Mouse (Mus musculus): ENCODE results near the gene Abi3. TPM values are rescaled to one million over a fixed set of nuclear protein-coding genes. Genes with fewer than 3 reads are reported as not detected.
A peak's percentile ranks its signal among the peaks of the same experiment; 100 is the strongest.

Gene Abi3
- polyA plus RNA-seq, 1 experiment from 2014 or later: 30.2 TPM

DNA sequence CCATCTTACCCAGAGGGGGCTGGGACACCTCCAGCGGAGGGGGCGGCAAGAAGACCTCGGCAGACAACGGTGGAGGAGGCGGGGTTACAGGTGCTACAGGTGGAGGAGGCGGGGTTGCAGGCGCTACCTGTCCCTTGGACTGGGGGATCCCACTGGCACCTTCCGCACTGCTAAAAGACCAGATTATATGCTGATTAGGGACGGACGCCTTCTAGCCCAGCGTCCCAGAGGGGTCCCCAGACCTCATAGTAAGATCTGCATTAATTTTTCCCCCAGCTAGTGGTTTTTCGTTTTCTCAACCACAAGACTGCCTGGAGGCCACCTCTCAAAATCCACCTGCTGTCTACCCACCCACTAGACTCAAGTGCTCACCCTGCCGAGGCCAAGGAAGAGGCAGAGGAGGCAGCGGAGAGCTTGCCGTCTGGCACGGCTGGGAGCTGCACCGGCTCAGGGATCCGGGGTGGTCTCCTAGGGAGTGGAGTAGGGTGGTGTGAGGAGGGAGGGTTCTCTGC, 8.6 kb downstream of the Abi3 start:
- Histone ChIP-seq H3K79me2 (ENCODE audit: inconsistent target) (peaks cover 24% of the 10 kb centered on the region; the same call in 1 of the 2 replicates), H3K4me3 (ENCODE audit: inconsistent target) (no peak overlapping the region), H3K27ac (peak overlapping the region; percentile 72), H3K36me3 (ENCODE audit: inconsistent target) (peaks cover 34% of the 10 kb centered on the region)
- WGBS (ENCODE audit: missing documents): 58% methylated on average over 18 of the region's 18 CpGs

DNA sequence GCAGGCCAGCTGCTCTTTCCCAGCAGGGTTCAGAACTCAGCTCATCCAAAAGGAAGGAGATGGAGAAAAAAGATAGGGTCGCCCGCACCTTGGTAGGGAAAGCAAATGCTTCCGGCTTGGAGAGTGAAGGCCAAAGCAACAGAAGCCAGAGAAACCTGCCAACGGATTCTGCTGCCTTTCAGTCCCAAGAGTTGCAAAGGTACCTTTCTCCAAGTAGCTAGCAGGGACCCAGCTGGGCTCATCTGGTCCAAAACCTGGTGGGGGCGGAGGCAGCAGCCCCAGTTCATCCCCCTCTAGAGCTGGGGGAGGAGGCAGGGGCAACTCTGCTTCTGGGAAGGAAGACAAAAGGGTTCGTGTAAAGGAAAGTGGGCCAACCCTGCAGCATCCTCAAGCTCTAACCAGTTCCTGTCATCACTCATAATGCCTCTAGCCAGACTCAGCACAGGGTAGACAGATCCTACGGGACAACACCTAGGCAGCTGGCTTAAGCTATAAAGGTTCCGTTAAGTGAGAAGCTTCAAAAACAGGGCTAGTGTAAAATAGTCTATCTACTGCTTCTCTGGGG, 9.2 kb downstream of the Abi3 start:
- H3K27ac ChIP-seq: no peak overlapping the region
- H3K4me3 ChIP-seq (ENCODE audit: inconsistent target): no peak overlapping the region
- H3K36me3 ChIP-seq (ENCODE audit: inconsistent target): peaks cover 34% of the 10 kb centered on the region
- 95% methylated on average over 8 of the region's 8 CpGs for WGBS (ENCODE audit: missing documents)
- peaks cover 18% of the 10 kb centered on the region; the same call in 1 of the 2 replicates for H3K79me2 ChIP-seq (ENCODE audit: inconsistent target)

- Histone ChIP-seq H3K79me2 (ENCODE audit: inconsistent target) (peaks cover 11% of the 10 kb centered on the region; the same call in 1 of the 2 replicates), H3K4me3 (ENCODE audit: inconsistent target) (no peak overlapping the region), H3K36me3 (ENCODE audit: inconsistent target) (peaks cover 32% of the 10 kb centered on the region), H3K27ac (no peak overlapping the region)
- 95% methylated on average over 18 of the region's 18 CpGs for WGBS (ENCODE audit: missing documents)
Measured at GRCm38 (mm10) chr11:95832129-95833005, 9.9 kb downstream of the Abi3 start.

DNA sequence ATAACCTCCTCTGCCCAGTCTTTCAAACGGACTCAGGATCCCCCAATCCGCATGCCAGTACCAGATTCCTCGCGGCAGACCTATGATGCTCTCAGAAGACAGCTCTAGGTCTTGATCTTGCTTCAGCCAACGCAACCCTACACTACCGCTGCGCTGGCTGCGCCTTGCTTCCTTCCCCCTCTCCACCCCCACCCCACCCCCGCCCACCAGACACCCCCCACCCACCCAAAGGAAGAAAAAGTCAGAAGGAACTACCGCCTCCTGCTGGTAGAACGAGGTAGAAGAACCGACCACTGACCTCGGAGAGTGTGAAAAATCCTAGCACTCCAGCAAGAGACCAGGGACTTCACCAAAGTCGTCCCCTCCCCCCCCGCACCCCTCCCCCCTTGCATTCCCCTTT, 10.6 kb downstream of the Abi3 start:
- Histone ChIP-seq H3K36me3 (ENCODE audit: inconsistent target) (peaks cover 24% of the 10 kb centered on the region; the same call in 1 of the 2 replicates), H3K4me3 (ENCODE audit: inconsistent target) (no peak overlapping the region), H3K79me2 (ENCODE audit: inconsistent target) (peaks cover 3% of the 10 kb centered on the region; the same call in 1 of the 2 replicates), H3K27ac (no peak overlapping the region)
- 41% methylated on average over 9 of the region's 15 CpGs for WGBS (ENCODE audit: missing documents)

- Histone ChIP-seq H3K79me2 (ENCODE audit: inconsistent target) (no peaks in the 10 kb centered on the region; the same call in 1 of the 2 replicates), H3K4me3 (ENCODE audit: inconsistent target) (peak overlapping the region; percentile 10; the same call in 1 of the 2 replicates), H3K27ac (no peak overlapping the region), H3K36me3 (ENCODE audit: inconsistent target) (peaks cover 21% of the 10 kb centered on the region; the same call in 1 of the 2 replicates)
- 21% methylated on average over 10 of the region's 10 CpGs for WGBS (ENCODE audit: missing documents)
Measured at GRCm38 (mm10) chr11:95831276-95831619, 11.0 kb downstream of the Abi3 start.

DNA sequence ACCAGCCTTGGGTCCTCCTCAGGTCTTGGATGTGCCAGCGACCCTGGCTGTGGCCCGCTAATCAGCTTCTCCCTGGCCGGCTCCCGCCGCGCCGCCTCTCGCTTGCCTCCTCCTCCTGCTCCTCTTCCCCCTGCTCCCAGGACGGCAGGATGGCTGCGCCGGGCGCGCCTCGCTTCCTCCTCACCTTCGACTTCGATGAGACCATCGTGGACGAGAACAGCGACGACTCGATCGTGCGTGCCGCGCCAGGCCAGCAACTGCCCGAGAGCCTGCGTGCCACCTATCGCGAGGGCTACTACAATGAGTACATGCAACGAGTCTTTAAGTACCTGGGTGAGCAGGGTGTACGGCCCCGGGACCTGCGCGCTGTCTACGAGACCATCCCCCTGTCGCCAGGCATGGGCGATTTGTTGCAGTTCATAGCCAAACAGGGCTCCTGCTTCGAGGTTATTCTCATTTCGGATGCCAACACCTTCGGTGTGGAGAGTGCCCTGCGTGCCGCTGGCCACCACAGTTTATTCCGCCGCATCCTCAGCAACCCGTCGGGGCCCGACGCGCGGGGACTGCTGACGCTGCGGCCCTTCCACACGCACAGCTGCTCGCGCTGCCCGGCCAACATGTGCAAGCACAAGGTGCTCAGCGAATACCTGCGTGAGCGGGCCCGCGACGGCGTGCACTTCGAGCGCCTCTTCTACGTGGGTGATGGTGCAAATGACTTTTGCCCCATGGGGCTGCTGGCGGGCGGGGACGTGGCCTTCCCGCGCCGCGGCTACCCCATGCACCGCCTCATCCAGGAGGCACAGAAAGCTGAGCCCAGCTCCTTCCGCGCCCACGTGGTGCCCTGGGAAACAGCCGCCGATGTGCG, 11.6 kb downstream of the Abi3 start:
- H3K27ac ChIP-seq: no peak overlapping the region
- peaks cover 18% of the 10 kb centered on the region; the same call in 1 of the 2 replicates for H3K36me3 ChIP-seq (ENCODE audit: inconsistent target)
- no peaks in the 10 kb centered on the region for H3K79me2 ChIP-seq (ENCODE audit: inconsistent target)
- H3K4me3 ChIP-seq (ENCODE audit: inconsistent target): peak overlapping the region; percentile 10; the same call in 1 of the 2 replicates
- 12% methylated on average over 76 of the region's 80 CpGs for WGBS (ENCODE audit: missing documents)

GRCm38 (mm10) chr11:95829526-95830050, 12.7 kb downstream of the Abi3 start:
- H3K79me2 ChIP-seq (ENCODE audit: inconsistent target): no peaks in the 10 kb centered on the region
- WGBS (ENCODE audit: missing documents): 66% methylated on average over 4 of the region's 4 CpGs
- H3K4me3 ChIP-seq (ENCODE audit: inconsistent target): no peak overlapping the region
- H3K27ac ChIP-seq: no peak overlapping the region
- peaks cover 18% of the 10 kb centered on the region; the same call in 1 of the 2 replicates for H3K36me3 ChIP-seq (ENCODE audit: inconsistent target)

- no peaks in the 10 kb centered on the region for H3K79me2 ChIP-seq (ENCODE audit: inconsistent target)
- H3K4me3 ChIP-seq (ENCODE audit: inconsistent target): no peak overlapping the region
- peaks cover 12% of the 10 kb centered on the region; the same call in 1 of the 2 replicates for H3K36me3 ChIP-seq (ENCODE audit: inconsistent target)
- WGBS (ENCODE audit: missing documents): 74% methylated on average over 11 of the region's 11 CpGs
- H3K27ac ChIP-seq: no peak overlapping the region
Measured at GRCm38 (mm10) chr11:95828181-95828964, 13.9 kb downstream of the Abi3 start.

DNA sequence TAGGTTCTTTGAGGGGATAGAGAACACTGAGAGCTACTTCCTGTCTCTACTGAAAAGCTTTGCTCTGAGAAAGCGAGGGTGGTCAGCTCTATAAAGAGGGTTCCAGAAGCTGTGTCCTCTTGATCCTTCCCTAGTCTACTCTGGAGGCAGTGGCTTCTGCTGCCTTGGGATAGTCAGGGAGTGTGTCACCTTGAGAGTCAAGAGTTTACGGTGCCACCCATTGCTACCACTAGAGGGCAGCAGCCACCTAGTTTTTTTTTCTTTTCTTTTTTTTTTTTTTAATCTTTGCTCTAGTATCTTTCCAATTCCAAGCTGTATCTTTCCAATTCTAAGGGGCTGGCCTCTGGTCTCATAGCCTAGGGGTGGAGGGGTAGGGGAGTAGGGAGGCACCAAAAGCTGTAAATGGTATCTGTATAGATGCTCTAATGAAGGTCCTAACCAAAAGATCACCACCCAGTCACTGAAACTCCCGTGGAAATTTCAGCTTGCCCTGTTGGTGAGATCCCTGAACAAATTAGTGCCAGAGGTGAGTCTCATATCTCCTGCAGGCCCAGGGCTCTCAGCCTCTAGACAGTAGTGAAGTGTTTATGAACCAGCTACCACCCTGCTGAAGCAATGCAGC, 14.7 kb downstream of the Abi3 start:
- Histone ChIP-seq H3K27ac (no peak overlapping the region), H3K79me2 (ENCODE audit: inconsistent target) (no peaks in the 10 kb centered on the region), H3K36me3 (ENCODE audit: inconsistent target) (peaks cover 5% of the 10 kb centered on the region; the same call in 1 of the 2 replicates), H3K4me3 (ENCODE audit: inconsistent target) (no peak overlapping the region)
- 7% methylated on average over 3 of the region's 3 CpGs for WGBS (ENCODE audit: missing documents)

DNA sequence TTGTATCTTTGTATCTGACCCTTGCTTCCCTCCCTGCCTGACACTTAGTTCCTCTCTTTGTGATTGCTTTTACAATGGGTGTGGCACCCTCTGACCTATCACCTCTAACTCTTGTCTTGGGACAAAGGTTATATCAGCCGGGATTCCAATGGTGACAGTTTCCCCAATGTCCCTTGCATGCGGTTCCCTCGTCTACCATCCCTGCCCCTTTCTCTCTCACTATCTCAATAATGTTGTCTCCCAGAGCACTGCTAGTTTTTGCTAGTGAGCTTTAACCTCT, 15.2 kb downstream of the Abi3 start:
- Histone ChIP-seq H3K79me2 (ENCODE audit: inconsistent target) (no peaks in the 10 kb centered on the region), H3K27ac (no peak overlapping the region), H3K4me3 (ENCODE audit: inconsistent target) (no peak overlapping the region), H3K36me3 (ENCODE audit: inconsistent target) (peaks cover 1% of the 10 kb centered on the region; the same call in 1 of the 2 replicates)
- 6% methylated on average over 3 of the region's 3 CpGs for WGBS (ENCODE audit: missing documents)

DNA sequence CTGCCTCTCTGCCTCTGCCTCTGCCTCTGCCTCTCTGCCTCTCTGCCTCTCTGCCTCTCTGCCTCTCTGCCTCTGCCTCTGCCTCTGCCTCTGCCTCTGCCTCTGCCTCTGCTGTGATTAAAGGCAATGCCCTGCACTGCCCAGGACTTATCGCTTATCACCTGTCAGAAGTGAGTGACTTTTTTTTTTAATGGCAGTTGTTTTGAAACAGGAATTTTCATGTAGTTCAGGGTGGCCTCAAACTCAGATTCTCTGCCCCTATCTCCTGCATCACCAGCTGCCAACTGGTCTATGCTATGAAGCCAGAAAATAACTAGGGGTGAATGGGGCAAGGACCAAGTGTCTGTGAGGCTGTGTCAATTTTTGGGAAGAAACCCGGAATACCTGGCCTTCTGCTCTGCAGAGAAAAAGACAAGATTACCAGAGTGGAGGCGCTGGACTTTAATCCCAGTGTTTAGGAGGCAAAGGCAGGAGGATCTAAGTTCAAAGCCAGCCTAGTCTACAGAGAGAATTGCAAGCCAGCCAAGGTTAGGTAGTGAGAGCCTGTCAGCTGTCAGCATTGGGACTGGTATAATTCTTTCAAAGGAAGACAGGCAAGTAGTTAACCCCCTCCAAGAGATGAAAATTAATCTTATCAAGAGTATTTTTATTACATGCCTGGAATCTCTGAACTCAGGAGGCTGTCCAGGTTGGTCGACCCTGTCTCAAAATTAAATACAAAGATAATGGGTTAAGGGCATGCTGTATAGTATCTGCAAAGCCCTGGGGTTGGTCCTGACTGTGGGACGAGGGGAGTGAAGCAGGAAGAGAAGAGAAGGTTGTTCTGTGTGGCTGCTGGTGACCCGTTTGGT, 15.7 kb downstream of the Abi3 start:
- H3K27ac ChIP-seq: no peak overlapping the region
- WGBS (ENCODE audit: missing documents): 55% methylated on average over 6 of the region's 6 CpGs

GRCm38 (mm10) chr11:95825625-95826024, 16.7 kb downstream of the Abi3 start:
- no peak overlapping the region for H3K27ac ChIP-seq
- WGBS (ENCODE audit: missing documents): 54% methylated on average over 3 of the region's 3 CpGs
- no peaks in the 10 kb centered on the region for H3K36me3 ChIP-seq (ENCODE audit: inconsistent target)
- no peak overlapping the region for H3K4me3 ChIP-seq (ENCODE audit: inconsistent target)
- H3K79me2 ChIP-seq (ENCODE audit: inconsistent target): no peaks in the 10 kb centered on the region

More for the DNA sequence above, 15.7 kb downstream of the Abi3 start:
- Histone ChIP-seq H3K4me3 (ENCODE audit: inconsistent target) (no peak overlapping the region), H3K79me2 (ENCODE audit: inconsistent target) (no peaks in the 10 kb centered on the region), H3K36me3 (ENCODE audit: inconsistent target) (no peaks in the 10 kb centered on the region)
